Mouse (Mus musculus): ENCODE measurements around the gene Spop. TPM values are rescaled to one million over a fixed set of nuclear protein-coding genes. Genes with fewer than 3 reads are reported as not detected.

Gene Spop
- 135 TPM in 2 replicates for polyA plus RNA-seq (2016; fragmentation: Nextera tagmentation; extraction: Ambion mirVana)

GRCm38 (mm10) chr11:95413641-95414535 lies at the start of gene Spop:
Gene Spop (plus strand): TSS chr11:95414080.
- Histone ChIP-seq H3K36me3 (replicated peaks) (peaks cover 9% of the 10 kb centered on the region), H3K4me3 (peak within 1 kb of the TSS; percentile 73), H3K27ac (replicated peaks) (peak within 1 kb of the TSS; percentile 90), H3K27me3 (replicated peaks; ENCODE audit: low read depth, poor library complexity, severe bottlenecking) (peaks cover 13% of the 10 kb centered on the region), H3K9me3 (no peaks in the 10 kb centered on the region), H3K4me1 (peaks cover 25% of the 10 kb centered on the region)
- DNase-seq (ENCODE audit: low spot score) = peak; percentile 94
- WGBS = 2% methylated on average over 57 of the region's 58 CpGs

GRCm38 (mm10) chr11:95364388-95364787 lies 49.5 kb upstream of the Spop start:
- peaks cover 24% of the 10 kb centered on the region for H3K36me3 ChIP-seq (replicated peaks)
- H3K9me3 ChIP-seq = no peaks in the 10 kb centered on the region
- H3K4me1 ChIP-seq = 0 out of 2 replicates have a peak, but pooled peaks cover 3% of the 10 kb centered on the region
- H3K27ac ChIP-seq (replicated peaks) = no peak overlapping the region
- DNase-seq (ENCODE audit: low spot score) = no peak
- no peak overlapping the region for H3K4me3 ChIP-seq
- no peaks in the 10 kb centered on the region for H3K27me3 ChIP-seq (replicated peaks; ENCODE audit: low read depth, poor library complexity, severe bottlenecking)
- WGBS = 87% methylated on average over 5 of the region's 5 CpGs

- H3K27me3 ChIP-seq (replicated peaks; ENCODE audit: low read depth, poor library complexity, severe bottlenecking) = no peaks in the 10 kb centered on the region
- H3K36me3 ChIP-seq (replicated peaks) = peaks cover 31% of the 10 kb centered on the region
- H3K27ac ChIP-seq (replicated peaks) = no peak overlapping the region
- no peak overlapping the region for H3K4me3 ChIP-seq
- no peaks in the 10 kb centered on the region for H3K4me1 ChIP-seq
- no peak for DNase-seq (ENCODE audit: low spot score)
- WGBS = 87% methylated on average over 10 of the region's 10 CpGs
- no peaks in the 10 kb centered on the region for H3K9me3 ChIP-seq
Observed at GRCm38 (mm10) chr11:95365596-95365995, 48.3 kb upstream of the Spop start.

- no peak for DNase-seq (ENCODE audit: low spot score)
- WGBS = 86% methylated on average over 6 of the region's 6 CpGs
- no peak overlapping the region for H3K4me3 ChIP-seq
- no peak overlapping the region for H3K27ac ChIP-seq (replicated peaks)
- no peaks in the 10 kb centered on the region for H3K27me3 ChIP-seq (replicated peaks; ENCODE audit: low read depth, poor library complexity, severe bottlenecking)
- no peaks in the 10 kb centered on the region for H3K4me1 ChIP-seq
- peaks cover 37% of the 10 kb centered on the region for H3K36me3 ChIP-seq (replicated peaks)
- H3K9me3 ChIP-seq = no peaks in the 10 kb centered on the region
Observed at GRCm38 (mm10) chr11:95366280-95366897, 47.5 kb upstream of the Spop start.

- Histone ChIP-seq H3K36me3 (replicated peaks) (peaks cover 43% of the 10 kb centered on the region), H3K9me3 (no peaks in the 10 kb centered on the region), H3K27ac (replicated peaks) (no peak overlapping the region), H3K4me3 (no peak overlapping the region), H3K27me3 (replicated peaks; ENCODE audit: low read depth, poor library complexity, severe bottlenecking) (no peaks in the 10 kb centered on the region), H3K4me1 (peaks cover 6% of the 10 kb centered on the region; the same call in 1 of the 2 replicates)
- DNase-seq (ENCODE audit: low spot score) = no peak
- WGBS = 90% methylated on average over 8 of the region's 8 CpGs
Observed at GRCm38 (mm10) chr11:95367011-95367735, 46.7 kb upstream of the Spop start.

- H3K27ac ChIP-seq (replicated peaks) = no peak overlapping the region
- no peaks in the 10 kb centered on the region for H3K27me3 ChIP-seq (replicated peaks; ENCODE audit: low read depth, poor library complexity, severe bottlenecking)
- H3K4me3 ChIP-seq = no peak overlapping the region
- no peak for DNase-seq (ENCODE audit: low spot score)
- 91% methylated on average over 8 of the region's 8 CpGs for WGBS
- no peaks in the 10 kb centered on the region for H3K9me3 ChIP-seq
- H3K36me3 ChIP-seq (replicated peaks) = peaks cover 53% of the 10 kb centered on the region
- peaks cover 6% of the 10 kb centered on the region; the same call in 1 of the 2 replicates for H3K4me1 ChIP-seq
Observed at GRCm38 (mm10) chr11:95368231-95368823, 45.6 kb upstream of the Spop start.

- WGBS = 91% methylated on average over 4 of the region's 4 CpGs
- no peak for DNase-seq (ENCODE audit: low spot score)
- no peaks in the 10 kb centered on the region for H3K27me3 ChIP-seq (replicated peaks; ENCODE audit: low read depth, poor library complexity, severe bottlenecking)
- H3K36me3 ChIP-seq (replicated peaks) = peaks cover 59% of the 10 kb centered on the region
- H3K9me3 ChIP-seq = no peaks in the 10 kb centered on the region
- no peak overlapping the region for H3K27ac ChIP-seq (replicated peaks)
- H3K4me3 ChIP-seq = no peak overlapping the region
- peaks cover 6% of the 10 kb centered on the region; the same call in 1 of the 2 replicates for H3K4me1 ChIP-seq
Observed at GRCm38 (mm10) chr11:95368871-95369270, 45.0 kb upstream of the Spop start.

- Histone ChIP-seq H3K4me3 (no peak overlapping the region), H3K27me3 (replicated peaks; ENCODE audit: low read depth, poor library complexity, severe bottlenecking) (no peaks in the 10 kb centered on the region), H3K4me1 (peaks cover 6% of the 10 kb centered on the region; the same call in 1 of the 2 replicates), H3K9me3 (no peaks in the 10 kb centered on the region), H3K27ac (replicated peaks) (no peak overlapping the region; the same call in 1 of the 2 replicates), H3K36me3 (replicated peaks) (peaks cover 67% of the 10 kb centered on the region)
- no peak for DNase-seq (ENCODE audit: low spot score)
- whole genome bisulfite sequencing = 76% methylated on average over 15 of the region's 15 CpGs
Observed at GRCm38 (mm10) chr11:95369964-95370890, 43.7 kb upstream of the Spop start.

- Histone ChIP-seq H3K4me1 (peaks cover 6% of the 10 kb centered on the region; the same call in 1 of the 2 replicates), H3K9me3 (no peaks in the 10 kb centered on the region), H3K4me3 (no peak overlapping the region), H3K36me3 (replicated peaks) (peaks cover 74% of the 10 kb centered on the region), H3K27me3 (replicated peaks; ENCODE audit: low read depth, poor library complexity, severe bottlenecking) (no peaks in the 10 kb centered on the region), H3K27ac (replicated peaks) (no peak overlapping the region)
- WGBS = 92% methylated on average over 7 of the region's 7 CpGs
- DNase-seq (ENCODE audit: low spot score) = no peak
Observed at GRCm38 (mm10) chr11:95371182-95371581, 42.7 kb upstream of the Spop start.

- no peak overlapping the region for H3K4me3 ChIP-seq
- DNase-seq (ENCODE audit: low spot score) = no peak
- 88% methylated on average over 9 of the region's 9 CpGs for WGBS
- H3K4me1 ChIP-seq = no peaks in the 10 kb centered on the region
- H3K9me3 ChIP-seq = no peaks in the 10 kb centered on the region
- peaks cover 81% of the 10 kb centered on the region for H3K36me3 ChIP-seq (replicated peaks)
- H3K27ac ChIP-seq (replicated peaks) = no peak overlapping the region
- H3K27me3 ChIP-seq (replicated peaks; ENCODE audit: low read depth, poor library complexity, severe bottlenecking) = no peaks in the 10 kb centered on the region
Observed at GRCm38 (mm10) chr11:95378926-95379325, 35.0 kb upstream of the Spop start.

- Histone ChIP-seq H3K27me3 (replicated peaks; ENCODE audit: low read depth, poor library complexity, severe bottlenecking) (no peaks in the 10 kb centered on the region), H3K27ac (replicated peaks) (no peak overlapping the region), H3K4me3 (no peak overlapping the region), H3K4me1 (no peaks in the 10 kb centered on the region), H3K9me3 (no peaks in the 10 kb centered on the region), H3K36me3 (replicated peaks) (peaks cover 75% of the 10 kb centered on the region)
- no peak for DNase-seq (ENCODE audit: low spot score)
- WGBS = 77% methylated on average over 5 of the region's 5 CpGs
Observed at GRCm38 (mm10) chr11:95379552-95379951, 34.3 kb upstream of the Spop start.
